Mouse (Mus musculus) forebrain, embryonic 11.5 days (tissue): ENCODE data around the gene Adam1b. TPM values are rescaled to one million over a fixed set of nuclear protein-coding genes. Genes with fewer than 3 reads are reported as not detected.

Experiments used
- polyA plus RNA-seq: library from polyadenylated mRNA; unstranded; fragments of >200 nt; fragmentation: Nextera tagmentation; extraction: Ambion mirVana; gene quantifications from 2 replicates; pipeline ENCODE4 v1.2.1, GENCODE M21; 2014

Gene Adam1b
- polyA plus RNA-seq, 1 experiment from 2014 or later = 0.07 TPM

Other genes starting within 250 kb of the Adam1b start
- gene Trafd1, start 117.8 kb downstream of the Adam1b start, polyA plus RNA-seq = 78.5 and 84.6 TPM in 2 replicates
- gene Naa25, start 105.5 kb downstream of the Adam1b start, polyA plus RNA-seq = 53.2 and 53.4 TPM in 2 replicates
- 1.4 and 1.9 TPM in 2 replicates for gene Tmem116, start 51.5 kb downstream of the Adam1b start, polyA plus RNA-seq
- 119 and 127 TPM in 2 replicates for gene Erp29, start 50.9 kb downstream of the Adam1b start, polyA plus RNA-seq
- 2.0 and 3.4 TPM in 2 replicates for gene Adam1a, start 42.0 kb upstream of the Adam1b start, polyA plus RNA-seq
- not detected in 2 replicates for gene Gm42878, start 42.0 kb upstream of the Adam1b start, polyA plus RNA-seq
- gene Mapkapk5, start 42.5 kb upstream of the Adam1b start, polyA plus RNA-seq = 58.2 and 62.2 TPM in 2 replicates
- 53.7 and 58.4 TPM in 2 replicates for gene Aldh2, start 90.4 kb upstream of the Adam1b start, polyA plus RNA-seq
- gene Acad12, start 115.5 kb upstream of the Adam1b start, polyA plus RNA-seq = 1.5 and 1.9 TPM in 2 replicates
- gene Acad10, start 157.1 kb upstream of the Adam1b start, polyA plus RNA-seq = 1.9 TPM in 2 replicates
- 45.5 and 48.1 TPM in 2 replicates for gene Brap, start 157.1 kb upstream of the Adam1b start, polyA plus RNA-seq
- gene Atxn2, start 207.9 kb upstream of the Adam1b start, polyA plus RNA-seq = 99.2 and 102 TPM in 2 replicates